Mouse (Mus musculus) C2C12 (cell line): ENCODE measurements around the gene E2f6. TPM values are rescaled to one million over a fixed set of nuclear protein-coding genes. Genes with fewer than 3 reads are reported as not detected.
A peak's percentile ranks its signal among the peaks of the same experiment; 100 is the strongest.

ENCODE experiments used
- H3K27me3 ChIP-seq: one replicate; pipeline ENCODE4 v1.6.1; 2011; ENCODE audit not compliant: control insufficient read depth, insufficient read depth, insufficient read length
- H3K36me3 ChIP-seq: one replicate; pipeline ENCODE4 v1.6.1; 2011; ENCODE audit not compliant: control insufficient read depth, insufficient read depth
- H3K4me3 ChIP-seq: one replicate; pipeline ENCODE4 v1.5.1; 2011; ENCODE audit warnings: mild to moderate bottlenecking, control low read depth; ENCODE audit not compliant: poor library complexity, insufficient read depth, severe bottlenecking
- H3K79me2 ChIP-seq: one replicate; pipeline ENCODE4 v1.6.1; 2011; ENCODE audit not compliant: control insufficient read depth, insufficient read depth
- H3K79me3 ChIP-seq: one replicate; pipeline ENCODE4 v1.6.1; 2011; ENCODE audit warnings: low read depth, control low read depth
- H3ac ChIP-seq: one replicate; pipeline ENCODE3; 2011; ENCODE audit warnings: low read depth; ENCODE audit not compliant: control insufficient read depth, insufficient read length
- CEBPB ChIP-seq: IDR thresholded peaks from one replicate; pipeline ENCODE4 v1.6.1; 2011; ENCODE audit warnings: low read depth, mild to moderate bottlenecking, control low read depth, moderate library complexity
- CTCF ChIP-seq: IDR thresholded peaks from one replicate; pipeline ENCODE4 v1.5.1; 2011; ENCODE audit not compliant: control insufficient read depth, insufficient read depth, insufficient read length
- FOSL1 ChIP-seq: IDR thresholded peaks from one replicate; pipeline ENCODE4 v1.8.0; 2011; ENCODE audit warnings: mild to moderate bottlenecking, low read length; ENCODE audit not compliant: poor library complexity, insufficient read depth, severe bottlenecking
- MAX ChIP-seq: IDR thresholded peaks from one replicate; pipeline ENCODE4 v1.6.1; 2011; ENCODE audit warnings: mild to moderate bottlenecking, control low read depth
- MYOD1 ChIP-seq: IDR thresholded peaks from one replicate; pipeline ENCODE4 v1.6.1; 2011; ENCODE audit warnings: low read depth; ENCODE audit not compliant: control insufficient read depth, insufficient read length
- MYOG ChIP-seq: IDR thresholded peaks from one replicate; pipeline ENCODE4 v1.6.1; 2011; ENCODE audit not compliant: control insufficient read depth, insufficient read length; ENCODE audit errors: extremely low read depth
- USF1 ChIP-seq: IDR thresholded peaks from one replicate; pipeline ENCODE4 v1.6.1; 2011; ENCODE audit warnings: low read depth, mild to moderate bottlenecking, control low read depth, moderate library complexity
- long read RNA-seq, 2 experiments: library from polyadenylated mRNA; unstranded; transcript quantifications; one replicate each; pipeline ENCODE4 v2.0.0; 2019 to 2020
- polyA plus RNA-seq: library from polyadenylated mRNA; unstranded; fragments of >200 nt; fragmentation: generic; extraction: Trizol; gene quantifications from one replicate; pipeline ENCODE4 v1.2.1, GENCODE M21; 2012; ENCODE audit warnings: missing spikeins

Gene E2f6
- 19.0 TPM for polyA plus RNA-seq
- long read RNA-seq, experiment 1, transcript E2f6-204 (8 exons, 2,362 nt) = major isoform, 5 of 10 reads
- long read RNA-seq, experiment 1, partial matches to known transcripts = 1 of 10 reads
- long read RNA-seq, experiment 1, other reads (novel, unspliced or antisense) = 0 of 10 reads
- long read RNA-seq, experiment 2, transcript E2f6-201 (7 exons, 2,418 nt) = major isoform, 23 of 42 reads
- long read RNA-seq, experiment 2, transcript E2f6-204 (8 exons, 2,362 nt) = minor isoform, 12 of 42 reads
- long read RNA-seq, experiment 2, partial matches to known transcripts = 2 of 42 reads
- long read RNA-seq, experiment 2, other reads (novel, unspliced or antisense) = 5 of 42 reads

DNA sequence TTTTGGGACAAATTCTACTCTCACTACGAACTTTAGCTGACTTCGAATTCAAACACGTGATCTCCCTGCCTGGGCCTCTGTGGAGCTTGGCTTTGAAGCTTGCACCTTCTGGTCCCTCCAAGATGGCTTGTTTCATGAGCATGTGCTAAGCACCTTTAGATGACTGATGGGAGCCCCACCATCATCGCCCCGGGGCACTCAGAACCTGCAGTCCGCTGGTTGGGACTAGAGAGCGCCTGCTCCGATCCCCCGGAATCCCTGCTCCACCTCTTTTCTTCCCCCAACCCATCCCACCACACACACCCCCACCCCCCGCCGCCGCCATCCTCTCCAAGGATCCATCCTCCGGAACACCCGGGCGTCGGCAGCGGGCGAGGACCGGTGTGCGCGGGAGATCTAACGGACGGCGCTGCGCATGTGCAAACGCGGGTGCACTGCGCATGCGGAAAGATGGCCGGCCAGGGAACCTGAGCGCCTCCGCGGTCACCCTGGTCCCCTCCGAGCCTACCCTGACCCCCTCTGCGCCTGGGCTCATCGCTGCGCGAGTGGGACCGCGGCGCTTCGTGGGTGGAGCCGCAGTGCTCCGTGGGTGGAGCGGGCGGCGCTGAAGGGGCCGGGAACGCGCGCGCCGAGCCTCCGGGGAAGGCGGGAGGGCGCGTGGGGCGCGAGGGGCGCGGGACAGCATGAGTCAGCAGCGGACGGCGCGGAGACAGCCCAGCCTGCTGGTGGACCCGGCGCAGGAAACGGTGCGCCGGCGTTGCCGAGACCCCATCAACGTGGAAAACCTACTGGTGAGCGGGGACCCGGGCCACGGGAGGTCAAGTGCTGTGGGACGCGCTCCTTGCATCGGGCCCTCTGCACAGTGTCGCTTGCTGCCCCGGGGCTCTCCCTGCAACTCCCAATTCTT, at the start of gene E2f6:
TSS of gene E2f6 (plus strand) at position 439 of the 907 bp plus-strand sequence.
- Histone ChIP-seq H3K4me3 (peak within 1 kb of the TSS; percentile 50), H3ac (peak within 1 kb of the TSS; percentile 82), H3K79me2 (peaks cover 45% of the 10 kb centered on the region), H3K27me3 (no peaks in the 10 kb centered on the region), H3K36me3 (peaks cover 6% of the 10 kb centered on the region), H3K79me3 (peaks cover 21% of the 10 kb centered on the region)
- TF ChIP-seq MAX (peak; percentile 55), MYOD1 (no peak)

DNA sequence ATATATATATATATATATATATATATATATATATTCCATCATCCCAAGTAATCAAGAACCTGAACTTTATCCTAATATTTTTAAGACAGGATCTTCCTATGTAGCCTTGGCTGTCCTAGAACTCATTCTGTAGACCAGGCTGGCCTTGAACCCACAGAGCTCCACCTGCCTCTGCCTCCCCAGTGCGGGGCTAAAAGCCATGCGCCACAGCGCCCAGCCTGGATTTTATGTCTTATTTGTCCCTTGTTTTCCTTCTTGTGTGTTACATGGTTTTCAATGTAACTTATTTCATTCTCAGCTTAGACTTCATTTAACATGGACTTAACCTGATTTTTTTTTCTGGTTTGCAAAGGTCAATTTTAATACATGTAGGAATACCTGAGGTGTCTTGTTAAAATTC, 49.3 kb upstream of the E2f6 start:
- TF ChIP-seq CTCF = no peak
- no peak for TF ChIP-seq MYOD1
- no peak for TF ChIP-seq FOSL1
- TF ChIP-seq MYOG = no peak
- TF ChIP-seq MAX = no peak
- TF ChIP-seq CEBPB = no peak
- H3K36me3 ChIP-seq = no peaks in the 10 kb centered on the region
- H3K79me3 ChIP-seq = no peaks in the 10 kb centered on the region
- H3K27me3 ChIP-seq = peaks cover 26% of the 10 kb centered on the region
- no peak overlapping the region for H3K4me3 ChIP-seq
- no peaks in the 10 kb centered on the region for H3K79me2 ChIP-seq
- H3ac ChIP-seq = no peak overlapping the region

DNA sequence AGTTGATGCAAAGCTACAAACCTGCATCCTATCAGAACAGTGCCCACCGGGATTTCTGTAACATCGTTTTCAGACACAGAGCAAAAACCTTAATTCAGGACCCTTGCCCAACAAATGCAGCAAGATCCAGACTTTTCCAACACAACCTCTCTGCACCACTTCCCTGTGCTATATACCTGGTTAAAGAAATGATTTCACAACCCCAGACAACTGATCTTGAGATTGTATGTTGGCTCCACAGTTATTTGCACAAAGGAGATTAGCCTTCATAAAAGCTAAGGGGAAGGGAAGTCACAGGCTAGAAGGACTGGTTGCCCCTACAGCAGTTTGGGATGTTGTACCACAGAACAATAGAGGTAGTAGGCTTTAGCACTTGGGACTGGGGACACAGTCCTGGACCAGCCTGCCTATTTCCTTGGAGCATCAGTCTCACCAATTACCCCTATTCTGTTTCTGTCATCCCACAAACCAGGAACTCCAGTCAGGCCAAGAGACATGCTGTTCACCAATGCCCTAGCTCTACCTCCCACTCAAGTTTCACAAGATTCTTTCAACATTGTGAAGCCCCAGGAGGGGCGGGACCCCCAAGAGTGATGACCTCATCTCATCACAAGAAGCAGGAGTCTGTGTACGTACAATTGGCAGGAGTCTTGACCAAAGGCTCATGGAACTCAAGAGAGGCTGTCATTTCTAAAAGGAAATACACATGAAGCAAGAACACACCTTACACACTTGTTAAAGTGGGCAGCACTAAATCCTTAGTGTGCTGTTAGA, 46.9 kb upstream of the E2f6 start:
- Histone ChIP-seq H3ac (no peak overlapping the region), H3K79me3 (no peaks in the 10 kb centered on the region), H3K36me3 (no peaks in the 10 kb centered on the region), H3K4me3 (no peak overlapping the region), H3K27me3 (peaks cover 31% of the 10 kb centered on the region), H3K79me2 (no peaks in the 10 kb centered on the region)
- TF ChIP-seq CEBPB (no peak), MAX (no peak), CTCF (no peak), FOSL1 (no peak), MYOD1 (no peak), USF1 (no peak), MYOG (no peak)

DNA sequence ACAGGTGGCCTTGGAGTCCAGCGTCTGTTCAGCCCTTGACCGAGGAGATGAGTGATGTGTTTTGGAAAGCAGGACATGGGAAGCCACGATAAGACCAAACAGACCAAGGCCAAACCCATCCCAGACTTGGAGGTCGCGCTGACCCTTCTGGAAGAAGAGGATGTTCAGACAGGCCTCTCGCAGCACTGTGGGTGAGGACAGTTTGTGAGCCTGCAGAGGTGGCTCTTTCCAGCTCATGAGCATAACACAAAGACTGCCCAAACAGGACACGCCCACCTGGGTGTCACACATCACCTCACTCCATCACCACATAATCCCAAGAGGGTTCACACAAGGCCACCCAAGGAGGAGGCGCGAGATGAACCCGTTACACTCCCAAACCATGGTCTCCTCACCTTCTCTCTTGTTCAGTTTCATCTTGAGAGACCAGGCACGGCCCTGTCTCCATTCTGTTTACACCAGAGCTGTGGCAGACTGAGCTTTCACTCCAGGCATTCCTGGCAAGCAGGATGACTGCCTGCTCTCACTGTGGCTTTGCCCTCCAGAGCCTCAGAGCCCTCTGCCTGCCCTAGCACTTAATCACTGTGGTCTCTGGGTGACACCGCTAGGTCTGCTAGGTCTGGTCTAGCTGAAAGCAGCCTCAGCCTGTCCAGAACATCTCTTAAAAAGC, 45.9 kb upstream of the E2f6 start:
- Histone ChIP-seq H3K27me3 (peaks cover 23% of the 10 kb centered on the region), H3K79me3 (no peaks in the 10 kb centered on the region), H3ac (no peak overlapping the region), H3K79me2 (no peaks in the 10 kb centered on the region), H3K36me3 (no peaks in the 10 kb centered on the region), H3K4me3 (no peak overlapping the region)
- TF ChIP-seq CTCF = no peak
- TF ChIP-seq CEBPB = no peak
- TF ChIP-seq FOSL1 = no peak
- TF ChIP-seq MAX = no peak
- TF ChIP-seq MYOD1 = no peak
- TF ChIP-seq MYOG = no peak
- no peak for TF ChIP-seq USF1

DNA sequence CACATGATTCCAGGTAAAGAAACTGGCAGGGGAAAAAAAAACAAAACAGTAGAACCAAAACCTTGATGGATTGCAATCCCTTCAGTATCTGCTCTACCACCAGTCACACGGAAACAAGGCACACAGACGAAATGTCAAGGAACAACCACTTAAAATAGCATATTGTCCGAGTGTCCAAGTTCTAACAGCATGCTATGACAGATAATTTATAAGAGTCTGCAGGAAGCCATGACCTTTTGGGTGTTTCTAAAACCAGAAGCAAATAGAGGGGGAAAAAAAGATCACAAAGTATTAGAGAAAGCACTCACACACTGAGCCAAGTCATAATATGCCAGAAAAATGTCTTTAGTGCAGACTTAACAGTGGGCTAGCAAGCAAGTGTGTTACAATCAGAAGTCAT, 42.5 kb upstream of the E2f6 start:
- Histone ChIP-seq H3ac (no peak overlapping the region), H3K79me3 (no peaks in the 10 kb centered on the region), H3K27me3 (peaks cover 39% of the 10 kb centered on the region), H3K79me2 (no peaks in the 10 kb centered on the region), H3K4me3 (no peak overlapping the region), H3K36me3 (no peaks in the 10 kb centered on the region)
- TF ChIP-seq MYOD1 (no peak), FOSL1 (no peak), MAX (no peak), USF1 (no peak), CTCF (no peak), MYOG (no peak)
